ENCODE assay signal across 8 mouse cellular contexts in genomic region chr6:91059711-91060110, GRCm38 (mm10). TPM values are rescaled to one million over a fixed set of nuclear protein-coding genes. Genes with fewer than 3 reads are reported as not detected.
DNase-seq lines count a peak whose midpoint lies in the region; ATAC-seq and TF ChIP-seq lines count a peak whose summit lies in the region.

No protein-coding gene starts in this region.

- no peak overlapping the region for H3K27ac ChIP-seq in heart, postnatal 0 days (ENCODE audit: low read depth)
- no peak overlapping the region for H3K27ac ChIP-seq in limb, embryonic 10.5 days

- H3K4me3 ChIP-seq in heart, postnatal 0 days (ENCODE audit: low read depth, low read length), result no peak overlapping the region
- no peak overlapping the region for H3K4me3 ChIP-seq in limb, embryonic 10.5 days

- TF ChIP-seq CTCF in heart, postnatal 0 days (IDR thresholded peaks at IDR 0.05; ENCODE audit: low read depth), result peak; percentile 90

- no peak overlapping the region for H3K9ac ChIP-seq in heart, postnatal 0 days (replicated peaks; ENCODE audit: low read depth, low read length)

- no peaks in the 10 kb centered on the region for H3K36me3 ChIP-seq in heart, postnatal 0 days (replicated peaks; ENCODE audit: control insufficient read depth, insufficient read depth, low read length)
- no peaks in the 10 kb centered on the region for H3K36me3 ChIP-seq in limb, embryonic 10.5 days

- WGBS in heart, postnatal 0 days, result 44% methylated on average over 2 of the region's 2 CpGs
- WGBS in limb, embryonic 10.5 days, result 40% methylated on average over 2 of the region's 2 CpGs

- intact Hi-C loops in left cerebral cortex, postnatal 4 days (cut with DNase I), result no loop called here

- peak; percentile 45; the same call in 1 of the 2 replicates for ATAC-seq in heart, postnatal 0 days (ENCODE audit: insufficient read depth, low read depth)
- ATAC-seq in monocyte, adult 5-6 weeks (replicated peaks; ENCODE audit: insufficient number of reproducible peaks, low FRiP score, low TSS enrichment, poor library complexity, severe bottlenecking), result 0 out of 2 replicates have a peak, but pooled peaks have one; percentile 56

- no peak for TF ChIP-seq EP300 in heart, postnatal 0 days (IDR thresholded peaks at IDR 0.05; ENCODE audit: low read depth)

- H3K4me2 ChIP-seq in heart, postnatal 0 days (ENCODE audit: low read depth, low read length), result no peak overlapping the region

- H3K9me3 ChIP-seq in heart, postnatal 0 days (replicated peaks; ENCODE audit: control insufficient read depth, low read length), result no peaks in the 10 kb centered on the region
- no peaks in the 10 kb centered on the region for H3K9me3 ChIP-seq in limb, embryonic 10.5 days (replicated peaks)

- 0 out of 2 replicates have a peak, but pooled peaks cover 5% of the 10 kb centered on the region for H3K4me1 ChIP-seq in heart, postnatal 0 days (ENCODE audit: control insufficient read depth, insufficient read depth)
- H3K4me1 ChIP-seq in limb, embryonic 10.5 days, result no peaks in the 10 kb centered on the region

- H3K27me3 ChIP-seq in heart, postnatal 0 days (ENCODE audit: control insufficient read depth, insufficient read depth, low read length), result no peaks in the 10 kb centered on the region
- H3K27me3 ChIP-seq in limb, embryonic 10.5 days (ENCODE audit: low read depth, poor library complexity, severe bottlenecking), result no peaks in the 10 kb centered on the region

- peak; percentile 37 for DNase-seq in left cerebral cortex, postnatal 4 days
- DNase-seq in left cerebral cortex, adult 11 months (ENCODE audit: low spot score), result no peak
- DNase-seq in R1 (ENCODE audit: low read depth, low spot score), result peak; percentile 42
- DNase-seq in cerebellum, postnatal 25 days, result peak; percentile 60 to 79
- DNase-seq in heart, postnatal 0 days (ENCODE audit: low spot score), result peak; percentile 46
- peak; percentile 65 for DNase-seq in limb, embryonic 10.5 days (ENCODE audit: low spot score)
- DNase-seq in urinary bladder, postnatal 25 days (ENCODE audit: low spot score), result peak; percentile 41

RNA-seq across cellular contexts. Expression of gene Nup210, which starts 56.9 kb away (rescaled TPM):
- 10 to 100 TPM; 43.6 to 49.4 TPM for total RNA-seq in left cerebral cortex, postnatal 4 days (2021)
- 9.7 and 13.4 TPM in 2 replicates for total RNA-seq in heart, postnatal 0 days (2014; rRNA removed; ENCODE audit: low replicate concordance)
- polyA plus RNA-seq in heart, postnatal 0 days (2015; fragmentation: Nextera tagmentation; extraction: Ambion mirVana), result 1.6 TPM in 2 replicates
- 7.2 and 10.7 TPM in 2 replicates for polyA plus RNA-seq in limb, embryonic 10.5 days (2016; fragmentation: Nextera tagmentation; extraction: Ambion mirVana)
- 73.6 to 178 TPM (median 77.9 TPM) in 3 replicates for total RNA-seq in monocyte, adult 5-6 weeks (2017)
